Mouse (Mus musculus): ENCODE results near the gene Fam160b1.

GRCm38 (mm10) chr19:57415031-57415807, 54.7 kb downstream of the Fam160b1 start:
- TF ChIP-seq CTCF (IDR thresholded peaks at IDR 0.05; ENCODE audit: low read depth, low read length), result no peak
- no peak for TF ChIP-seq GATA1 (IDR thresholded peaks at IDR 0.05; ENCODE audit: borderline replicate concordance, low read length)
- TF ChIP-seq TAL1 (conservative IDR thresholded peaks at IDR 0.05; ENCODE audit: low read depth, low read length), result no peak

All from G1E (cell line).